Mouse (Mus musculus) ovary, postnatal 36 days (tissue): ENCODE measurements around the gene Mtmr3.

Experiments
- DNase-seq: peaks from one replicate; pipeline ENCODE4 v3.0.0; 2022; ENCODE audit warnings: low spot score, mixed read lengths

Gene Mtmr3

DNA sequence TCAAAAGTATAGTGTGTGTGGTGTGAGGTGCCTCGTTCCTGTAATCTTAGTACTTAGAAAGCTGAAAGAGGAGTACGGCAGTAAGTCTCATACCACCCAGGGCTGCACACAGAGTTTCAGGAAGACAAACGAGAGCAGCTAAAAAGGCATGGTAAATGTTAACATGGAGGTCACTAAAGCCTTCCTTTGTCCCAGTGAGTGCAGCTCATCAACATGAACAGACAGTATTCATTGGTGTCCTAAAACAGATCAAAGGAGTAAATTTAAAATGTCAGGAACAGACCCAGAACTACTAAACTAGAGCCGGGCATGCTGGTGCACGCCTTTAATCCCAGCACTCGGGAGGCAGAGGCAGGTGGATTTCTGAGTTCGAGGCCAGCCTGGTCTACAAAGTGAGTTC, 75.7 kb downstream of the Mtmr3 start:
- DNase-seq: no peak

DNA sequence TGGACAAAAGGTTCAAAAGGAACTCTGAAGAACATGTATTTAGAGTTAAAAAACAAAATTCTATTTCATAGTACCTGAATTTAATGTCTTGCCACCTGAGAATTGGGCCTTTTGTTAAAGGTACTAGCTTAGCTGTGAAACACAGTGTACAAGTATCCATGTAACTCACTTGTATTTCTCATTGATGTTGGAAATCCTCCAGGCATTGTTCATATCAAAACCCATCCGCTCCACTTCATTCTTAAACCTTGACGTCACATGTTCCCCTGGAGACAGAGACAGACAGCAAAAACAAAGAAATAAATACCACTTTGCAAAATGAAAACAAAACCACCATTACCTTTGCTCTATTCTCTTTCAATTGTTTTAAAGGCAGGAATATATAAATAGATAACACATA, 87.2 kb downstream of the Mtmr3 start:
- no peak for DNase-seq

DNA sequence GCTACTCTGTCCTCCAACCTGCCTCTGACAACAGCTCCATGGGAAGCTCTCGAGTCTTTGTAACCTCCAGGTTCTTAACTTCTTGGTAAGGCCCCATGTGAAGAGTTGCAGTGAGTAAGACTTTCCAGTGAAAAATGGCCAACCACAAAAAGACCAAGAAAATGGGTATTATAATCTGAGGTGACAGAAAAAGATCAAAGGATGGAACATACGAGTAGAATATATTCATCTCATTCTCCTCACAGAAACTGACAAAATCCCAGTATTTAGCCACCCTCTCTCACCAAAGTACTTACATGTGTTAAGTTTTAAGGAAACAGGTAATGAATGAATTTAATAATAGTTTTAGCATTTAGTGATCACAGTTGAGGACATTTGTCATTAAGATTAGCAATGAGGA, 88.2 kb downstream of the Mtmr3 start:
- DNase-seq: no peak

DNA sequence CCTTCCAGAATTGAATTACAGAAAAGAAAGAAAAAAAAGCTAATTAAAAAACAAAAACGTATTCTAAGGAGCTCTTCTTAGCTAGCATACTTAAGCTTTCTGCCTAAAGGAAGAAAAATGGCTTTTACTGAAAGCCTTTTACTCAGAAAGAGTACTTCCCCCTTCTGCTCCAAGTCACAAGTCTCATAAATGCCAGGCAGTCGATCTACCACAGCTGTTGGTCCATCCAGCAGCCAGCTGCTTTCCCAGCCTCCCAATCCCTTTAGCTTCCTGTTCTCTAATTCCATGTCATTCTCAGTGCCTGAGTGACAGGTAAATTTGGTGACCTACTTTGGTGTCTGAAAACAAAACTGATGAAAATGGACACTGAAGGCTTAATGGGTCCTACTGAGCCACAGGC, 92.5 kb downstream of the Mtmr3 start:
- DNase-seq: no peak

DNA sequence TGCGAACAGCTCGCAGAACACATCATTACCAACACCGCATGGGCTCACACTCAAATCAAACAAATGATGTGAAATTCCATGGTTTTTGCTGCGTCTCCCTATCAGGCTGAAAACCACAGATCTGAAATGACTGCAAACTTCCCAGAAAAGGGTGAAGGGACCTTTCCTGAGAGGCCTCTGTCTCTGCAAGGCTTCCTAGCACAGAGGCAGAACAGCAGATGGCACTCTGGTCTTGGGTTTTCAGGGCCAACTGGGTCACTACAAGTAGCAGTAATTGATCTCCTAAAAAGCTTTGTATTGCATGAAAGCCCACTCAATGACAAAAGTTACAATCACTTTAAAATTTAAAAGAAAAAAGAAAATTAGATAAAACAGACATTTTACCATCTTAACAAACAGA, 93.8 kb downstream of the Mtmr3 start:
- DNase-seq: no peak

DNA sequence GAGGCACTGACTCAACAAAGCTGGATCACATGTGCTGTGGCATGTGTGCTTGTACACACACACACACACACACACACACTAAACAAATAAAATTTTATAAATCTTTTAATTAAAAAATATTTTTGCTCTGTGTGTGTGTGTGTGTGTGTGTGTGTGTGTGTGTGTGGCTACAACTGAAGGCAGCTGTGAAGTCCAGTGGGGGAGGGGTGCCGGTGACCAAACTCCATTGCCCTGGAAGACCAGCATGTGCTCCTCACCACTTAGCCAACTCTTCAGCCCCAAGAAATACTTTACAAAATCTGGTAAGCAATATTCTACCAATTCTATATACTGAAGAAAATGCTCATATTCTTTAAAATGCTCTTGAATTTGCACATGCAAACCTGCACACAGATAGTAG, 94.4 kb downstream of the Mtmr3 start:
- no peak for DNase-seq

DNA sequence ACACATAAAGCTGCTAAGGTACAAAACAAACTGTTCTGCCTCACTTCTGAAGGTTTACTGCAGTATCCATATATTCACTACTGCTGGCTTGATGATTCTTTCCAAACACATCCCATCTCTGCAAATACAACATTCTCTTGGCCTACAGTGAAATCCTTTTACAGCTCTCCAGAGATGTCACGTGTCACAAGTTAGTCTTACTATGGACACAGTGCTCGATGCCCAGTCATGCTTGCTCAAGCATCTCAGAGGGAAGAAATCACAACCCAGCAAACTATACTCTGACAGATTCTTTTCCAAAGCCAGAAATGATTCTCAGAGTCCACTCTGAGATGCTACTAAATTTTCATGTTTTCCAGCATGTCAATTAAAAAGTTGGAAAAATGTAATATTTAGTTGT, 95.2 kb downstream of the Mtmr3 start:
- DNase-seq: no peak

DNA sequence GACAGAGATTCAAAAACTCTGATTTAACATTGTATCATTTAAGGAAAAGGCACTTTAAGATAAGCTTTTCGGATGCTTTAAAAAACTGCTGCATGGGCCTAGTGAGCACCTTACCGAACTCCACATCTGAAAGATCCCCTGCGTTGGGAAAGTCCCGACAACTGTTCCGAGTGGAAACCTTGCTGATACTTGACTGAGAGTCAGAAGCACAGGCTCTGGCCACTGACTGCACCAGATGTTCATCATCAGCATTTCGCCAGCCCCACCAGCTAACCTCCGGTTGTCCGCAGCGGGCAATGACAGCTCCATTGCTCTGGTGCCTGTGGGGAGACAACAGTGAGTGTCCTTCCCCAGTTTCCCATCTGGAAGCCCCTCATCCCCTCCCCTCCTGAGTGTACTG, 95.9 kb downstream of the Mtmr3 start:
- DNase-seq: no peak

DNA sequence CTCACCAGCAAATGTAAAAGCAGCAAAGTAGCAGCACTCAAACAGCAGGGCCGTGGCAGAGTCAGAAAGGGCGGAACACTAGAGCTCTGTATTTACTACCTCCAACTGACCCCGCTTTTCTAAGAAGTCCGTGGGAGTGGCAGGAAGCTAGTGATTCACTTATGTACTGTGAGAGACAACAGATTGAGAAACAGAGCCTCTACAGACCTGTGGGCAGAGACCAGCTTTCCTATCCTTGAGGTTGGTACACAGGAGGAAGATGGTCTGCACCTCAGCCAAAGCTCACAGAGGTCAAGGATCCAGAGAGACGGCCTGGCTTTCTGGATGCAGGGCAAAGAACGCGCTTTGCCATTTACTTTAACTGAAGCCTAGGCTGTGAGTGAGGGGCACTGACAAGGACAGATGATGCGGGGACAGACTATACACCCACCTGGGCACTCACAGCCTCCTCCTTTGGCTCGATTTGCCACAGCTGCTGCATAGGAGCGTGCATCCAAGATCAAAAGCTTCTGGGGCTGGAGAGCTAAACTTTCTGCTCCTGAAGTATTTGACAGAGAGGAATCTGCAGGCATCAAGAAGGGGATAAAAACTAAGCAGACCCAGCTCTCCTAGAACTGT, 97.1 kb downstream of the Mtmr3 start:
- no peak for DNase-seq

DNA sequence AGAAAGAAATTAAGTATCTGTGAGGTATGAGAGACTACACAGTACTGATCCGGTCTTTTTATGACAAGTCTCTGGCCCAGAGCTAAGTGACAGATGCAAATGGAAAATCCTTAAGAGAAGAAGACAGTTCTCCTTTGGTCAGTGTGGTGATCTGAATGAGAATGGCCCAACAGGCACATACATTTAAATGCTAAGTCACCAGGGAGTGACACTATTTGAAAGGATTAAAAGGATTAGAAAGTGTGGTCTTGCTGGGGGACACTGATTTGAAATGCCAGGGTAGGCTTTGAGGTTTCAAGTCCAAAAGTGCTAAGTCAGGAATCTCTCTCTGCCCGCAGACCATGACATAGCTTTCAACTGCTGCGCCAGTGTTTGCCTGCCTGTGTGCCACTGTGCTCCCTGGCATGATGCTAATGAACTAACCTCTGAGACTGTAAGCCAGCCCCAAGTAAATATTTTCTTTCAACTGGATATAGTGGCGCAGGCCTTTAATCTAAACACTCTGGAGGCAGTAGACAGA, 99.6 kb downstream of the Mtmr3 start:
- DNase-seq: no peak

DNA sequence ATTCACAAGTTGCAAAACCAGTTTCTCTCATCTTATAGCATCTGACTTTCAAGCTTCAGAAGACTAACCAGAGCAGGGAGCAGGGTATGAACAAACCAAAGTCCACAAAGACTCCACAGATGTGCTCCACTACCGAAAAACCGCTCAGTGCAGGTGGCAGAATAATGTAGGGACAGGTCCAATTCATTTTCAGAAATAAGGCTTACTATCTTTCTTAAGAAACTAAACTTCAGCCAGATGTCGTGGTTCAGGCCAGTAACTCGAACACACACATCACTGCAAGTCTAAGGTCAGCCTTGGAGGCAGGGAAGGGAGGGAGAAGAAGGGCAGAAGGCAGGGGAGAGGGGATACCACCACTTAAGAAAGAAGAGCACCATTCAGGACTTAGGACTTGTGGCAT, 105.5 kb downstream of the Mtmr3 start:
- DNase-seq: no peak

DNA sequence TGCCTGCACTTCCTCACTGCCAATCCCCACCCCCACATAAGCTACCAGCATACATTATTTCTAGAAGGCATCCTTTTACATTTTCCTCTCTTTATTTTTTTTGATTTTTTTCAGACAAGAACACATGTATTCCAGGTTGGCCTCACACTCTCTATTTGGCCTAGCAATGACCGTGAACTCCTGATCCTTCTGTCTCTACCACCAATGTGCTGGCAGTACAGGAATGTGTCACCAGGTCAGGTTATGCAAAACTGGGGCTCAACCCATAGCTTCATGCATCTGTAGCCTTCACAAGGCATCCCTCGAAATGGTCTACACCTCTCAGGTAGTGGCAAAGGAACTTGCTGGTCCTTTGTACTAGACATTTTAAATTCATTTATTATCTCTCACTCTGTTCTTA, 105.9 kb downstream of the Mtmr3 start:
- no peak for DNase-seq

DNA sequence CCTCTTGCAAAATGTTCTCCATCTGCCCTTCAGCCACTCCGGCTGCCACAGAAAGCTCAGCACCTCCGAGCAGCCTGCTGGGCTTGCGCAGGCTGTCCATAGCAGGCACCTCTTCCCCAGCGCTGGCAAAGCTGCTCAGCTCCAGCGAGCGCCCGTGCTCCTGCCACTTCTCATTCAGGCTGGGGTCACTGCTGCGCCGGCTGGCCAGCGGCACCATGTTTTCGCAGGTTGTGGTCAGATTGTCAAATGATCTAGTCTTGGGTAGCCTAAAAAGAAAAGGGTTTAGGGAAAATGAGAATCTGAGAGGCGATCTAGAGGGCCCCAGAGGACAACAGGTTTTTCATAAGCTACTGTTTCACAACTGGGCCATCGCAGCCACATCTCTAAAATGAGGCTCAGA, 106.3 kb downstream of the Mtmr3 start:
- DNase-seq: no peak

DNA sequence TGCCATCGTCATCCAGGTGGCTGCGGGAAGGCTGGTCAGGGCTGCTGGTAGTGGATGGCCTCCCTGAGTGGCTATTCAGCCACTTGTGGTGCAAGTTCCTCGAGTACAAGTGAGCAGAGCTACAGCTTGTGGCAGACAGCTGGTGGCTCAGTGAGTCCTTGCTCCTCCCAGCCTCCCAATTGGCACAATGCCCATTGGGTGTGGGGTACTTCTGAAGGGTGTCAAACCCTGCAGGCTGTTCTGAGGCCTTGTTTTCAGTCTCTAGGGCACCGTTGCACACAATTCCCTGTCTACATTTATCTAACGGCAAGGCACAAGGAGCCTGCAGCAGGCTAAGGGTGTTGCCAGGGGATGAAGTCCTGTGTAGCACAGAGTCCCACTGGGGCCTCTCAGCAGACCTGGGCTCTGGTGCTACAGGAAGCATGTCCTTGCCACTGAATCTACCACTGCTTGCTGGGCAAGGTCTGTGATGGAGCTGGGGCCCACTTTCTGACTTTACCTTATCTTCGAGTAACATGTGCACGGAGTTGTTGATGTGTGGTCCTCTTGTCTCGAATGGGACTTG, 107.2 kb downstream of the Mtmr3 start:
- peak; percentile 36 for DNase-seq

DNA sequence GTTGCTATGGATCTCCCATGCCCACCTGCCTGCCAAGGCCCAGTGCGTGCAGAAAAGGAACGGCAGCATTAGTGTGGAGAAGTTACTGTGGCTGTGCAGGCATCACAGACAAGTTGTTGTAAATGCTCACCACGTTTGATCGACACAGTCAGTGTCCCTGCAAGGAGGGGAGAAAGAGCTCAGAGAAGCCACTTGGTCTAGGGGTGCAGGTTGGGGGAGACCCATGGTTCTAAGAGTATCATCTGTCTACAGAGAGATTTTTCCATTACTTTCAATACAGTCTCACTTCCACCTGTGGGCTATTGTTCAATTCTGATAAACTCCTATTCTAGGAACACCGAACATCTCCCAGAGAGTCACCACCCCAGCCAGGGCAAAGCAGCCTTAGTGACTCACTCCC, 110.1 kb downstream of the Mtmr3 start:
- DNase-seq: no peak

DNA sequence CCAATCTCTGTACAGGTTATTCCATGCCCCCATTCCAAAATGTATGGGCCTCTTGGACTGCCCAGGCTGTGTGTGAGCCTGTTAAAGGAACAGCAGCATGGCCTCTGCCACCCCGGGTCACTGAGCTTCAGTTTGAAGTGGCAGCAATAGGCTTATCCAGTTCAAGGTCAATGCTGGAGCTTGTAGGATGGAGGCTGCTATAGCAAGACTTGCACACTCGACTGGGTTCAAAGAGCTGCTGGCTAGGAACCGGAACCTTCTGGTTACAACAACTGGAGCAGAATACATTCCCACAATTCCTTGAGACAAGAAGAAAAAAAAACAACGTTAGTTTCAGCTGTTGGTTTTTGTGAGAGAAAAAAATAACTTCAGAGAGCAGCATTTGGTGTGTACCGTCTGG, 112.0 kb downstream of the Mtmr3 start:
- no peak for DNase-seq

DNA sequence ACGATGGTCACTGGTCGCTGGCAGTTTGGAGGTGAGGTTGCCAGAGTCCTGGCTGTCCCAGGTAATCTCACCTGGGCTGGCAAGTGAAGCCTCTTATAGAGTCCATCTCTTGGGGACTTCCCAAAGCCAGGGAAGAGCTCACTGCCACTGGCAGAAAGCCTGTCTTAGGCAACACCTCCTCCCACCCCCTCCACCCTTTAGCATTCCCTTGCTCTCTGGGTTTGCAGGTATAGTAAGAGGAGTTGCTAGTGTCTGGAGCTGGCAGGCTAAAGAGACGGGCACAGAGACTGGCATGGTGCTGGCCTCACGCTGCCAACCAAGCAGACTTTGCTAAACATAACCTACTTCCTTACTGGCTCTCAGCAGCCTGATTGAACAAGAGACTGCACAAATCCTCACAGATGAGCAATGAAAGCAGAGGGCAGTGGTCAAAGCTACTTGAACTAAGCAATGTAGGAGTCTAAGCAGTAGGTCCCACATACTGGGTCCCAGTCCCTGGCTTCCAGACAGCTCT, 118.4 kb downstream of the Mtmr3 start:
- DNase-seq: no peak

DNA sequence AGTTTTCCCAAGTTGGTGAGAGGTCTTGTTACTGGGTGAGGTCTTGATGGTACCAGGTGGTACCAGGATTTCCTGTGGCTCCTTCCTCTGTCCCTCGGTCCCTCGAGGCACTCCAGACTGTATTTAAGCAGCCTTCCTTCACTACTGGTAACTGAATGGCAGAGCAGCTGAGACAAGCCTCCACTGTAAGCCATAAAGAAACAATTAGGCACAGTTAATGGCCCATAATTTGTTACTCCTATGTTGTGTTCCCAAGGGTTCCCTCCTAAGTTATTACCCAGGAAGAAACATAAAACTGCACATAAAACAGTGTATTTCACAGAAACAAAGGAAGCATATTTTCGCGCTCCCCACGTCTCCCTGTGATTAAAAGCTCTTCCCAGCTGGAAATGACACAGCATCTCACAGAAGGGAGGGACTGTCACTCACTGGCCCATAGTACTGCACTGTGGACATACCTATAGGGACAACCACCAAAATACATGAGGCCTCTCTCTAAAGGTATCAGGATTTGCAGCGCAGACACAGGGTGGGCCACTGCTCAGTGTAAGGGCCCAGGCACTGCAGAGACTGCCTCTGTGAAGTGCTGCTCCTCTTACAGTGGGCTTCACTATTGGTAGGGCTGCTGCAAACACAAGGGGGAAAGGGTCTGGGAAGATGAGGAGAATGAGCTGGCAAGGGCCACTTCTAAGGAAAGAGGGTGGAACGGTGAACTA, 122.0 kb downstream of the Mtmr3 start:
- DNase-seq: no peak

DNA sequence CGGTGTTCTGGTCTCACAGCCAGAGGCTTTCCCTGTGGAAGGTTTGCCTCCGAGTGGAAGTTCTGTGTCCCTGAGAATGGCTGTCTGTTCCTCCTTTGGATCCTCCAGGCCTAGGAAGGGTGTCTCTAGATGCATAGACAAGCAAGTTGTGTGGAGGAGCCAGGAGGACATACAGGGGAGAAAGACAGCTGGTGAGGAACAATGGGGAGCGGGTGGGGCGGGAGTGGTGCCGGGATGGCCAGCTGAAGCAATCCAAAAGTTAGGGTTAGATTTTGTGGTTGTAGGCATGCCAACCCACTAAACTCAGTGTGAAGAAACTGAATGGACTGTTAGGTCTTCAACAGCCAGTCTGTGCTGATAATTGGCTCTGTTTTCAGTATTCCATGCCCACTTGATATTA, 122.9 kb downstream of the Mtmr3 start:
- DNase-seq: no peak

DNA sequence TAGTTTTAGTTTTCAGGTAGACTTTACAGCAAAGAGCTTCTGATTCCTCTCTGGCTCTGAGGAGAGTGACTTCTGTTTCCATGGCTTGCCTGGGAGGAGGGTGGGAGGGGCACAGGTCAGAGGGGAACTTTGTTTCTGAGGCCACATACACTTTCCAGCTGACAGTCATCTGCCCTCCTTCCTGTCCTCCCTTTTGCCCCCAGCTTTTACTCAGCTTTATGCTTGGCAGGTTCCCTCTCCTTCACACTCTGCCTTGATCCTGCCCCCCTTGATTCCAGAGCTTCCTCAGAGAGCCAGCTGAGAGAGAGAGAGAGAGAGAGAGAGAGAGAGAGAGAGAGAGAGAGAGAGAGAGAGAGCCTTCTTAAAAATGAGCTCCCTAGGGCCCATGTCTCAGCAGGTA, 123.4 kb downstream of the Mtmr3 start:
- DNase-seq: no peak

DNA sequence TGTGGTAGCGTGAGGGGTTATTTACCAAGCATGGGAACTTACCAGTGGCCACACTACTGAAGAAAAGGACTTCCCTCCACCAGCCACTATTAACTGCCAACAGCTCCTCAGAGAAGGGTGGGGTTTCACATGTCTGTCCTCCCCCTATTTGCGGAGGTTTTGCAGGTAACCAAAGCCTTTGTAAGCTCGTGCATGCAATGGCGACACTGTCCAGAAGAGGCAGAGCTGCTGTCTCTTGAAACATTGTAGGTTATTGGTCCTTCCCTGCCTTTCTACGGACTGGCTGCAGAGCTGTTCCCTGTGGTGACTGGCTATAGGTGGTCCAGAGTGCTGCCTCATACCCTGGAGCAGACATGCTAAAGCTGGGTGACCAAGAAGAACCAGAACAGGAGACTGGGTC, 125.6 kb downstream of the Mtmr3 start:
- DNase-seq: no peak

DNA sequence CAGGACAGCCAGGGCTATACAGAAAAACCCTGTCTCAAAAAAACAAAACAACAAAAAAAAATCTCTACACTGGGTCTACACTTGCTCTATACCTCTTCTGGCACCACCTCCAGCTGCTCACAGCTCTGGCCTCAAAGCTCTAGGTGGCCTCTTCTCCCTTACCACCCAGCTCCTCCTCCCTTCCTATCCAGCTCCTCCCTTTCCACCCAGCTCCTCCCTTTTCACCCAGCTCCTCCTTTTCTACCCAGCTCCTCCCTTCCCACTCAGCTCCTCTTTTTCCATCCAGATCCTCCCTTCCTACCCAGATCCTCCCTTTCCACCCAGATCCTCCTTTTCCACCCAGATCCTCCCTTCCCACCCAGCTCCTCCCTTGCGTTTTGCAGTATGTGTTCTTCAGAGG, 127.2 kb downstream of the Mtmr3 start:
- no peak for DNase-seq

DNA sequence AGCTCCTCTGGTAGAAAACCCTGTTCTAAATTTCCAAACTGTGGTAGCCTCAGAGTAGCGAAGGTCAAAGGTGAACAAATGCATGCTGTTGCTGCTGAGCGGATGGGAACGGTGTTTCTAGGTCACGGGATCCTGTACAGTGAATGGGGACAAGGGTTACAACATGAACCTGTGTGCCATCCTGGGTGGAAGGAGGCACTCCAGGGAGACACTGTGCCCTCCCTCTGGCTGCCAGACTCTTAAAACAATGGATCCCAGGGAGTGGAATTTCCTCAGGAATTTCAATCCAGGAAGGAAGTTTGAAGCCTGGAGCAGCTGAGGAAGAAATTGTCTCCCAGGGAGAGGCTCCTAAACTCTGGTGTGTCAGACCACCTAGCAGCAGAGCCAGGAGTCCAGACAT, 128.5 kb downstream of the Mtmr3 start:
- no peak for DNase-seq

DNA sequence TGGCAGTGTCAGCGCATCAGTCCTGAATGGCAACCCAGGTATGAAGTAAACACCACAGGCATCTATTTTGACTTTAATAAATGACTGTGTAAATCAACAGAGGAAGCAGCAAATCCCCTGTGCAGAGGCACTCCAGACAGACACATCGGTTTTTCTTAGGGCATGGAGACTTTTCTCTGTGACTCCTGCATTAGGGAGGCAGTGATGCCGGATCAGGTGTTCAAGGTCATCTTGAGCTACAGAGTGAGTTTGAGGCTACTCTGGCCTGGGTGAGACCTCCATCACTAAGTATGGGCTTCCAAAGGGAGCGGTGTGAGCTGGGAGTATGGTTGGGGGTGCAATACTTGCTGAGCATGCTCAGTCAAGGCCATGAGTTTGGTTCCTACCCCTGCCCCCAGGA, 130.0 kb downstream of the Mtmr3 start:
- no peak for DNase-seq
